Mouse (Mus musculus): ENCODE results near the gene Fv1.

Fv1 gene

GRCm38 (mm10) chr4:147906230-147906629, 37.5 kb downstream of the Fv1 start:
- no peak for TF ChIP-seq GATA4 (IDR thresholded peaks at IDR 0.05; ENCODE audit: insufficient replicate concordance, low read length)

GRCm38 (mm10) chr4:147909486-147909885, 40.7 kb downstream of the Fv1 start:
- TF ChIP-seq GATA4 (IDR thresholded peaks at IDR 0.05; ENCODE audit: insufficient replicate concordance, low read length), result no peak

GRCm38 (mm10) chr4:147918459-147919121, 49.8 kb downstream of the Fv1 start:
- TF ChIP-seq GATA4 (IDR thresholded peaks at IDR 0.05; ENCODE audit: insufficient replicate concordance, low read length), result no peak

Measured in liver, adult (tissue).